Mouse (Mus musculus): ENCODE results near the gene Hsdl1. TPM values are rescaled to one million over a fixed set of nuclear protein-coding genes. Genes with fewer than 3 reads are reported as not detected.

The Hsdl1 gene
- polyA plus RNA-seq, 1 experiment from 2014 or later = 27.1 TPM

DNA sequence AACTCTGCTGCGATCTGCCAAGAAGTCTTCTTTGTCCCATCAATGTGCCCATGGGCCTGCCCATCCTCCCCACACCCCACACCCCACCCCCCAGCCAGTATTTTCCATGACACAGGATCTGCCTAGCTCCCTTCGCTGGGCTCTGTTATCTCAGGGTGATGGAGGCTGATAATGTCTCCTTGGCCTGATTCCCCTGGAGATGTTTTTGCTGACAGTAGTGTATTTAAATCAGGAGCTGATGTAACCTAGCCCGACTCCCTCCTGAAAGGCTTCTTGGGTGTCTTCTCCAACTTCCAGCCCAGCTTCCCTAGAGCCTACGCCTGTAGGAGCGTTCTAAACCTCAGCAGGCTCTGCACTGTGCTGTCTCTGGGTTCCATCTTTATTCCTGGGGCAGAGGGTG, 43.9 kb upstream of the Hsdl1 start:
- Histone ChIP-seq H3K27ac (no peak overlapping the region), H3K36me3 (ENCODE audit: insufficient read depth, low read length) (no peaks in the 10 kb centered on the region), H3K4me2 (ENCODE audit: low read length) (no peak overlapping the region), H3K4me1 (replicated peaks; ENCODE audit: insufficient read depth, low read length) (no peaks in the 10 kb centered on the region), H3K4me3 (replicated peaks; ENCODE audit: low read depth, low read length) (no peak overlapping the region), H3K9ac (ENCODE audit: low read depth, low read length) (no peak overlapping the region), H3K9me3 (replicated peaks; ENCODE audit: low read length) (no peaks in the 10 kb centered on the region), H3K27me3 (ENCODE audit: insufficient read depth, low read length) (no peaks in the 10 kb centered on the region)
- WGBS = 66% methylated on average over 5 of the region's 5 CpGs
- DNase-seq (ENCODE audit: low spot score) = no peak
- no peak for TF ChIP-seq CTCF (IDR thresholded peaks at IDR 0.05; ENCODE audit: low read depth)
- ATAC-seq (replicated peaks; ENCODE audit: low FRiP score, low read depth) = no peak

DNA sequence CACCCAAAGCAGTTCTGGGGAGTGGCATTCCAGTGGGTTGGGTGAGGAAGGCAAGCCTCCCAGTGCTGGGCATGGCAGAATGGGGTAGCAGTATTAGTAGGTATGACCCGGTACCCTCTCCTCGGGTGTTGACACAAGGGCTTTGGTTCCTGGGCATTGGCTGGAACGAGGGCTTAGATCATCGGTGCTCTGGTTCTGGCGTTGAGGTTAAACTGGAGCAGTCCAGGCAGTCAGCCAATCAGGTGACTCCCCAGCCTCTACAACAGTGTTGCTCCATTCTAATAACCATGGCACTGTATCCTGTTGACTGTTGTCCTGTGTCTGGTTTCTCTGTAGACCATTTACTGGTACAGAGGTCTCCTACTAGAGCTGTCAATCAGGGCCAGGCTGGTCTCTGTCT, 42.6 kb upstream of the Hsdl1 start:
- no peak overlapping the region for H3K4me3 ChIP-seq (replicated peaks; ENCODE audit: low read depth, low read length)
- no peak overlapping the region for H3K4me2 ChIP-seq (ENCODE audit: low read length)
- no peak overlapping the region for H3K9ac ChIP-seq (ENCODE audit: low read depth, low read length)
- ATAC-seq (replicated peaks; ENCODE audit: low FRiP score, low read depth) (no peak), DNase-seq (ENCODE audit: low spot score) (no peak)
- H3K27ac ChIP-seq = no peak overlapping the region
- no peaks in the 10 kb centered on the region for H3K36me3 ChIP-seq (ENCODE audit: insufficient read depth, low read length)
- H3K9me3 ChIP-seq (replicated peaks; ENCODE audit: low read length) = no peaks in the 10 kb centered on the region
- no peaks in the 10 kb centered on the region for H3K27me3 ChIP-seq (ENCODE audit: insufficient read depth, low read length)
- no peak for TF ChIP-seq CTCF (IDR thresholded peaks at IDR 0.05; ENCODE audit: low read depth)
- 83% methylated on average over 5 of the region's 5 CpGs for WGBS
- H3K4me1 ChIP-seq (replicated peaks; ENCODE audit: insufficient read depth, low read length) = no peaks in the 10 kb centered on the region

DNA sequence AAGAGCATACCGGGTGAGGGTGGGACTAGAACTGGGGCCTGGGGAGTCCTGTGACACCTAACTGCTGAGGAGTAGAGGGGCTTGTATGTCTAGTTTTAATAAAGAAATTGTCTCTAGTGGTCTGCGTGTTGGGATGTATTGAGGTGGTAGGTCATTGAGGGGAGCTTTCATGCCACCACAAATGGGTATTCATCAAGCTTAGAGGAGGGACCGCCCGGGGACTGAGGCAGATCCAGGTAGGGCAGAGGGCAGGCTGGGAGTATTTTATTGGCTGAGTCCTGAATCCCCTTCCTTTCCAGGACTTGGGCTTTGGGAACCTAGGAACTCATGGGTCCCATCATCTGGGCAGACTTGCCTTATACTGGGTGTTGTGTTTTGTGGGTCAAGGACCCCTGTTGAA, 41.8 kb upstream of the Hsdl1 start:
- no peaks in the 10 kb centered on the region for H3K27me3 ChIP-seq (ENCODE audit: insufficient read depth, low read length)
- no peak overlapping the region for H3K4me2 ChIP-seq (ENCODE audit: low read length)
- H3K36me3 ChIP-seq (ENCODE audit: insufficient read depth, low read length) = no peaks in the 10 kb centered on the region
- no peak for TF ChIP-seq CTCF (IDR thresholded peaks at IDR 0.05; ENCODE audit: low read depth)
- WGBS = 89% methylated on average over 4 of the region's 4 CpGs
- no peak overlapping the region for H3K27ac ChIP-seq
- no peak overlapping the region for H3K4me3 ChIP-seq (replicated peaks; ENCODE audit: low read depth, low read length)
- ATAC-seq (replicated peaks; ENCODE audit: low FRiP score, low read depth) (no peak), DNase-seq (ENCODE audit: low spot score) (no peak)
- no peaks in the 10 kb centered on the region for H3K9me3 ChIP-seq (replicated peaks; ENCODE audit: low read length)
- H3K4me1 ChIP-seq (replicated peaks; ENCODE audit: insufficient read depth, low read length) = no peaks in the 10 kb centered on the region
- H3K9ac ChIP-seq (ENCODE audit: low read depth, low read length) = no peak overlapping the region

DNA sequence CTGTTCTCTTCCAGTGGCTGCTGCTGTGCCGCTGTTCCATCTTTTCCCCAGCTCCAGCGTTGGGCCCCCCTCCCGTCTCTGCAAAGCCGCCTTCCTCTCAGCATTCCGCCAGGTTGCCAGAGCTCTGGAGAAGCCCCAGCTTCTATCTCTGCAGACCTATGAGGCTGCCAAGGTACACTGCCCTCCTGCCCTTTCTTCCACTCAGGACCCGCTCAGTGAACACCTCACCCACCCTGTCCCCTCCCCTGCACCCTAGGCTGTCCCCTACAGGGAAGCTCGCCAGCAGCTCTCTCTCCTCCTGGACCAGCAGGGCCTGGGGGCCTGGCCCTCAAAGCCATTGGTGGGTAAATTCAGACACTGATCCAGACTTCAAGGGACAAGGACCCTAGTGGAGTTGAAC, 41.4 kb upstream of the Hsdl1 start:
- no peak for DNase-seq (ENCODE audit: low spot score)
- H3K4me3 ChIP-seq (replicated peaks; ENCODE audit: low read depth, low read length) = no peak overlapping the region
- no peak for ATAC-seq (replicated peaks; ENCODE audit: low FRiP score, low read depth)
- H3K36me3 ChIP-seq (ENCODE audit: insufficient read depth, low read length) = no peaks in the 10 kb centered on the region
- no peak overlapping the region for H3K9ac ChIP-seq (ENCODE audit: low read depth, low read length)
- H3K27me3 ChIP-seq (ENCODE audit: insufficient read depth, low read length) = no peaks in the 10 kb centered on the region
- TF ChIP-seq CTCF (IDR thresholded peaks at IDR 0.05; ENCODE audit: low read depth) = no peak
- WGBS = 68% methylated on average over 3 of the region's 7 CpGs
- H3K9me3 ChIP-seq (replicated peaks; ENCODE audit: low read length) = no peaks in the 10 kb centered on the region
- H3K4me2 ChIP-seq (ENCODE audit: low read length) = no peak overlapping the region
- H3K27ac ChIP-seq = no peak overlapping the region
- no peaks in the 10 kb centered on the region for H3K4me1 ChIP-seq (replicated peaks; ENCODE audit: insufficient read depth, low read length)

DNA sequence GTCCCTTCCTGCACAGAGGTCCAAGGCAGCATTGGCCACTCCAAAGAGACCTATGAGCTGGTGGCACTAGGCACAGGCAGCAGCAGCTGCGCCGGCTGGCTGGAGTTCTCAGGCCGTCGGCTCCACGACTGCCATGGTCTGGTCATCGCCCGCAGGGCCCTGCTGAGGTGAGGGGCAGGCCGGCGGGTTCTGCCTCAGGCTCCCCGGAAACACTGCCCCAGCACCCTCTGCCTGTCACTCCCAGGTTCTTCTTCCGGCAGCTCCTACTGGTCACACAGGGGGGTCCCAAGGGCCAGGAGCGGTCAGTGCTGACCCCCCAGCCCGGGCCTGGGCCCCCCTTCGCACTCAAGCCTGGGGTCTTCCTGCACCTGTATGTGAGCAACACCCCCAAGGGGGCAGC, 40.1 kb upstream of the Hsdl1 start:
- no peaks in the 10 kb centered on the region for H3K4me1 ChIP-seq (replicated peaks; ENCODE audit: insufficient read depth, low read length)
- no peak for DNase-seq (ENCODE audit: low spot score)
- H3K9me3 ChIP-seq (replicated peaks; ENCODE audit: low read length) = no peaks in the 10 kb centered on the region
- H3K36me3 ChIP-seq (ENCODE audit: insufficient read depth, low read length) = no peaks in the 10 kb centered on the region
- ATAC-seq (replicated peaks; ENCODE audit: low FRiP score, low read depth) = no peak
- no peak for TF ChIP-seq CTCF (IDR thresholded peaks at IDR 0.05; ENCODE audit: low read depth)
- WGBS = 77% methylated on average over 14 of the region's 14 CpGs
- no peak overlapping the region for H3K4me2 ChIP-seq (ENCODE audit: low read length)
- H3K4me3 ChIP-seq (replicated peaks; ENCODE audit: low read depth, low read length) = no peak overlapping the region
- H3K9ac ChIP-seq (ENCODE audit: low read depth, low read length) = no peak overlapping the region
- H3K27ac ChIP-seq = no peak overlapping the region
- H3K27me3 ChIP-seq (ENCODE audit: insufficient read depth, low read length) = no peaks in the 10 kb centered on the region

DNA sequence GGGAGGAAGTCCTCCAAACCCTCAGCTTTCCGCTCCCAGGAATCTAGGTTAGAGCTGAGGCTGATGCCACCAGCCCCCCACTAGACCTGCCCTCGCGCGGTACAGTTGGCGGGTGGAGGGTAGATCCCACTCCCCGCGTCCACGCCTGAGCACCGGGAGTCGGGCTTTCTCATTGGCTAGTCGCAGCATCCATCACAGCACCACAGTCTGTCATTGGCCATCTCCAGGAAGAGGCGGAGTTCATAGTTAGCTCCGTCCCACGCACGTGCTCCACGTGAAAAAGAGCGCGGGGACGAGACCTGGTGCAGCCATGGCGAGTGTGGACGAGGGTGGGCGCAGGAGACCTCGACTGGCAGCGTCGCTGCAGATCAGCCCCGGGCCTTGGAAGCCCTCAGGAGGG, 37.5 kb upstream of the Hsdl1 start, which contains the start of gene Adad2:
Adad2 (plus strand) TSS at position 277 of the 400 bp plus-strand sequence.
- 89% methylated on average over 26 of the region's 26 CpGs for WGBS
- ATAC-seq (replicated peaks; ENCODE audit: low FRiP score, low read depth) (no peak), DNase-seq (ENCODE audit: low spot score) (no peak)
- Histone ChIP-seq H3K4me1 (replicated peaks; ENCODE audit: insufficient read depth, low read length) (no peaks in the 10 kb centered on the region), H3K4me2 (ENCODE audit: low read length) (no peak within 1 kb of the TSS), H3K27me3 (ENCODE audit: insufficient read depth, low read length) (no peaks in the 10 kb centered on the region), H3K4me3 (replicated peaks; ENCODE audit: low read depth, low read length) (no peak within 1 kb of the TSS), H3K9ac (ENCODE audit: low read depth, low read length) (no peak within 1 kb of the TSS), H3K27ac (no peak within 1 kb of the TSS), H3K9me3 (replicated peaks; ENCODE audit: low read length) (no peaks in the 10 kb centered on the region), H3K36me3 (ENCODE audit: insufficient read depth, low read length) (no peaks in the 10 kb centered on the region)
- no peak for TF ChIP-seq CTCF (IDR thresholded peaks at IDR 0.05; ENCODE audit: low read depth)

DNA sequence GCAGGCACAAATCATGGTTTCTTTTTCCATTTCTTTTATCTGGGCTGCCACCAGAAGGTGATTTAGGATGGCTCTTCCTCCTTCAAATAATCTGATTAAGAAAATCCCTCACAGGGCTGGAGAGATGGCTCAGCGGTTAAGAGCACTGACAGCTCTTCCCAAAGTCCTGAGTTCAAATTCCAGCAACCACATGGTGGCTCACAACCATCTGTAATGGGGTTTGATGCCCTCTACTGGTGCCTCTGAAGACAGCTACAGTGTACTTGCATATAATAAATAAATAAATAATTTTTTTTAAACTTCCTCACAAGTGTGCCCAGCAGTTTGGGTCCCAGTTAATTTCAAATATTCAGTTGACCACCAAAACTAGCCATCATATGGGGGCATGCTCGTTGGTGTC, 31.2 kb upstream of the Hsdl1 start:
- peak; percentile 38 for DNase-seq (ENCODE audit: low spot score)
- TF ChIP-seq CTCF (IDR thresholded peaks at IDR 0.05; ENCODE audit: low read depth) = peak; percentile 58
- Histone ChIP-seq H3K27ac (no peak overlapping the region), H3K4me1 (replicated peaks; ENCODE audit: insufficient read depth, low read length) (0 out of 2 replicates have a peak, but pooled peaks cover 5% of the 10 kb centered on the region), H3K9me3 (replicated peaks; ENCODE audit: low read length) (no peaks in the 10 kb centered on the region), H3K9ac (ENCODE audit: low read depth, low read length) (no peak overlapping the region), H3K4me2 (ENCODE audit: low read length) (no peak overlapping the region), H3K27me3 (ENCODE audit: insufficient read depth, low read length) (no peaks in the 10 kb centered on the region), H3K4me3 (replicated peaks; ENCODE audit: low read depth, low read length) (no peak overlapping the region), H3K36me3 (ENCODE audit: insufficient read depth, low read length) (peaks cover 11% of the 10 kb centered on the region)
- no peak for ATAC-seq (replicated peaks; ENCODE audit: low FRiP score, low read depth)
- 78% methylated on average over 2 of the region's 2 CpGs for WGBS

Data from kidney, postnatal 0 days (tissue).